Mouse (Mus musculus) G1E (cell line): ENCODE measurements around the gene Snx29.

Source experiments
- CTCF ChIP-seq: IDR thresholded peaks from 2 replicates; pipeline ENCODE4 v1.5.1; 2012; ENCODE audit warnings: low read depth, low read length, inconsistent platforms, mixed read lengths
- GATA1 ChIP-seq: IDR thresholded peaks from 2 replicates; pipeline ENCODE4 v1.6.1; 2012; ENCODE audit warnings: borderline replicate concordance, low read length, inconsistent platforms, mixed read lengths
- GATA2 ChIP-seq: IDR thresholded peaks from 2 replicates; pipeline ENCODE4 v1.6.1; 2012; ENCODE audit warnings: low read depth, low read length, inconsistent platforms, borderline replicate concordance
- POLR2AphosphoS5 ChIP-seq: IDR thresholded peaks from 2 replicates; pipeline ENCODE4 v1.6.1; 2012; ENCODE audit warnings: low read depth, low read length, inconsistent platforms; ENCODE audit not compliant: insufficient replicate concordance
- TAL1 ChIP-seq: conservative IDR thresholded peaks from 2 replicates; pipeline ENCODE4 v1.6.1; 2012; ENCODE audit warnings: low read depth, low read length, inconsistent platforms, mixed read lengths

GRCm38 (mm10) chr16:11778191-11778590, 455.5 kb downstream of the Snx29 start:
- TF ChIP-seq CTCF (no peak), GATA1 (no peak), POLR2AphosphoS5 (no peak), GATA2 (no peak), TAL1 (no peak)
